Mouse (Mus musculus) kidney, postnatal 10 days (tissue): ENCODE data around the gene 2210418O10Rik.
"Not testable (repeated sequence)": the region's sequence is repeated elsewhere in the genome, so short reads cannot be mapped to it uniquely, and the experiment has no call there.

Source experiments
- DNase-seq: peaks from one replicate; pipeline ENCODE4 v3.0.0; 2021; ENCODE audit warnings: mixed read lengths

The 2210418O10Rik gene

DNA sequence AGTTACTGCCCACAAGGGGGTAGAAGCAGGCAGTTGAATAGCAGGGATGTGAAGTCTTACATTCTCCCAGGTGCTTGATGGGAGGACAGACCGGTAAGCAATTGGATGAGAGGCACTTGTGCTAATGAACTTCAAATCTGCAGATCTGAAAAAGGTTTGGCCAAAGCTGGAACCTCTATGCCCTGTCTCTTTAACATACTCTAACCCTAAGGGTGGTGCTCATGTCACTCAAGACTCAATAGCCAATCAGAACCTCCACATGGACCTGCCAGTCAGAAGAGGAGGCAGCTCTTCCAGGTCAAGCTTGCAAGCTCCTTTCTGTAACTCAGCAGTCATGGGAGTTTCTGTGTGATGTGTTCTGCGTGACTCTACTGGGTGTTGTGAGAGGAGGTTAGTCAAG, at the start of gene 2210418O10Rik:
2210418O10Rik (plus strand) TSS at position 301 of the 400 bp plus-strand sequence.
- not testable (repeated sequence) for DNase-seq

DNA sequence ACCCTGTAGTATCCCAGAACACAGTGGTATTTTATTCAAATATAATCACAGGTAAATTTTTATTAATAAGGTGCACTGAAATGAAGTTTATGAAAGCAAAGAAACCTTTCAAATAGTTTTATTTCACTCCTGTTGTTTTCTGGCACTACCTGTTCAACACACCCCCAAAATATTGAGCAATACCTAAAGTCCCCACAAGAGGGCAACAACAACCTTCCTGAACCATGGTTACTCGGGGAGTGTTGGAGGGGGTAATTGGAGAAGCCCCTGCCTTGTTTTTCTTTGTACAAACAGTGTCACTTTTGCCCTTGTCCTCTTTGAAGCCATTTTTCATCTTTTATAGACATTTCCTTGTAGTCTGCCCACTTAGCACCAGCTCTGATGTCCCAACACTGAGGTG, 22.1 kb downstream of the 2210418O10Rik start:
- DNase-seq, result not testable (repeated sequence)
